Mouse (Mus musculus) frontal cortex, postnatal 25 days (tissue): Measurements from ENCODE around the gene Il9.

ENCODE experiments used
- DNase-seq, 2 experiments: peaks; one replicate each; pipeline ENCODE4 v3.0.0; 2022; ENCODE audit warnings: low spot score in 2 of 2

Il9 gene

DNA sequence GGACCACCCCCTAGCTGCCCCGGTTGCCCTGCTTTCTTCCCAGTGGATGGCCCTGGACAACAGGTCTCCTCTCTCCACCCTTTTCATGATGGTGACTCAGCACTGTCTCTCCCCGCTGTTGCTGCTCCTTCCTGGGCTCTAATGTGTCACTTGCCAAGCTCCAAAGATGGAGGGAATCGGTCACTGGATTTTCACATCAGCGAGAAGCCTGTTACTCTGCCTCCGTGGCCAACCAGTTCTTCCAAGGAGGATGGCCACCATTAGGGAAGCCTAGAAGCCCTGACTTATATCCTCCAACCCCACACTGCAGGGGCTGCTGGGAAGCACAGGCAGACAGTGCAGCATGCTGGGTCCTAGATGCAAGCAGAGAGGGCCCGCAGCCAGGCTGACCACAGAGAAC lies 10.8 kb downstream of the Il9 start:
- no peak for DNase-seq

DNA sequence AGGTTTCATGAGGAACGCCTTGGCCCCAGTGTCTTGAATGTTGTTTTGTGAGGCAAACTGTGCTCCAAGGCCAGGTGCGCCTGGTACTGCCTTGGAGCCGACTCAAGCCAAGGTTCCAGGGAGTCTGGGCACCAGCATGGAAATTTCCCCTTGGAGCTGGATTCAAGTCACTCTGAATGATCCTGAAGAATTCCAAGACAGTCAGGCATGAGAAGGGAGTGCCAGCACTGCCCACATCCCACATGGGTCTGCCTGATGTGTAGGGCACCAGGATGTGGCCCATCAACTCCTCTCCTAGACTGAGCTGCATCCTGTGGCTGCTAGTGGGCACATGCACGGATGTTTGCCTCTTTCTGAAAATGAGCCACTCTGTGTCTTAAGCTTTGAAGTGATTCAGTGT lies 13.5 kb downstream of the Il9 start:
- no peak for DNase-seq

DNA sequence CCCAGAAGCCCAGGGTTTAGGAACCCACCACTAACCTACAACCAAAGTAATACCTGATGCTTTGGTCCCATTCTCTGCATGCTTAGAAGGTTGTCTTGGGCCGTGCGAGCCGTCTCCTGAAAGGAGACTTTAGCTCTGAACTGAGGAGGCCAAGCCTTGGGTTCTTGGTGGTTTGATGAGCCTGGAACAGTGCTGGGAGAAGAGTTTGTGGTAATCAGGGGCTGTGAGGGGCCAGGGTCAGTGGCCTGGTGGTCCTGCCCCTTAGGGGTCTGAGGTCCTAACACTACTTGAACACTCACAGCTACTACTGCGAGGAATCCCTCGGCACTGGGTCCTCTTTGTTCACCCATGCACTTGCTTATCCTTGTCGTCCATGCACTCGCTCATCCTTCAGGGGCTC lies 14.3 kb downstream of the Il9 start:
- DNase-seq: no peak

DNA sequence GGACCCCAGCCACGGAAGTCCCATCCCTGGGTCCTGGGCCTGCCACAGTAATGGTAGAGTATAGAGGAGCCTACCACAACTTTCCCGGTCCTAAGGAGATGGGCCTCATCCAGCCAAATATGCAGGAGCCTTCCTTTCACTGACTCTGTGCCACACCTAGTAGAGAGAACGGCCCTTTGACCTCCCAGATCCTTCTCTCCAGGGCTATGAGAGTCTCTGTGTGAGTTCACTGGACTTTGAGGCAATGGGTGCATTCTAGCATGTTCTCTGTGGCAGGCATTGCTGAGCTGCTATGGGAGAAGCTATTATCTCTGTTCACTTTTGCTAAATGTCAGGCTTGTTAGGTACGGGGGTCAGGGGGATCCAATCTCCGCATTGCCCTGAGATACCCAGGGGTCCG lies 18.3 kb downstream of the Il9 start:
- no peak for DNase-seq

DNA sequence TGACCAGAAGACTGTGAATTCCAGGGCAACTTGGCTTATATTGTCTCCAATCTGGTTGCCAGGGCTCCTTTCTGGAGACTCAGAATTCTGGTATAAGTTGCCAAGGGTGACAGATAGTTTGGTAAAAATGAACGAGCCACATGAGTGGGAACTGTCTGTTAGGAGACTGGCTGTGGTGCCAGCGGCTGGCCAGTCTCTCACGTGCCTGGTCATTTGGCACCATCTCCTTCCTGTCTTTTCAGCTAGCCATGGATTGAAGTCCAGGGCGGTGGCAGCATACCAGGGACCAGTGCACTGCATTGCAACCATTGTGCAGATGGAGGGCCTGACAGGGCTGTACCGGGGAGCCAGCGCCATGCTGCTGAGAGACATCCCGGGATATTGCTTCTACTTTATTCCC lies 18.8 kb downstream of the Il9 start:
- DNase-seq: no peak

DNA sequence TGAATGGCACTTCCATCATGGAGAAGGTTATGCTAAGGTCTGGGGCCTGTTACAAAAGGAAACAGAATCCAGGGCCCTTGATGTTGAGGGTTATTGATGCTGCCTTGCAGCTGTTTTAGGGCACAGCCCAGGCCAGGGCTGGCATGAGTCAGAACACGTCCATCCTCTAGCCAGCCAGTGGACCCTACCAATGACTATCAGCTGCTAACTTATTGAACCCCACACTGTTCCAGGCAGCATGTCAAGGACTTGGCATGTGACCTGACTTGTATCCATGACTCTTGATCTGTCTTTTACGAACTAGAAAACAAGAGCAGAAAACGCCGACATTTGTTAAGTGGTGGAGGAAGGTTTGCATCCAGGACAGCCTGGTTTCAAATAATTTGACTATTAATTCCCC lies 19.3 kb downstream of the Il9 start:
- no peak for DNase-seq

DNA sequence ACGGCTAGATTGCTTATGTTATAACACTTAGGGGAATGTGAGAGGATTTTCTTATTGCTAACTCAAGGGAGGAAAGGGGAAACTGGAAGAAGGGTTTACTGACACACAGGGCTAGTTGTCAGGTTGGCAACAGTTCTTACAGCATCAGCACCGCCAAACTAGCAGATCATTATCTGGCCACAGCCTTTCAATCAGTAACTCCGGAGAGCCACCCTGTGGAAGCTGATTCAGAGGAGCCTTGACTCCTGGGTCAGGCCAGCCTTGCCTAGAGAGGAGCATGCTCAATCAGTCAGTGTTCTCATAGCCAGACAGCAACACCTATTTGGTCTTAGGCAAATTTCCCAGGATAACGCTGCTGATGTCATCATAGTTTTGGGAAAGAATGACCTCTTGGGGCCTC lies 20.6 kb downstream of the Il9 start:
- no peak for DNase-seq

DNA sequence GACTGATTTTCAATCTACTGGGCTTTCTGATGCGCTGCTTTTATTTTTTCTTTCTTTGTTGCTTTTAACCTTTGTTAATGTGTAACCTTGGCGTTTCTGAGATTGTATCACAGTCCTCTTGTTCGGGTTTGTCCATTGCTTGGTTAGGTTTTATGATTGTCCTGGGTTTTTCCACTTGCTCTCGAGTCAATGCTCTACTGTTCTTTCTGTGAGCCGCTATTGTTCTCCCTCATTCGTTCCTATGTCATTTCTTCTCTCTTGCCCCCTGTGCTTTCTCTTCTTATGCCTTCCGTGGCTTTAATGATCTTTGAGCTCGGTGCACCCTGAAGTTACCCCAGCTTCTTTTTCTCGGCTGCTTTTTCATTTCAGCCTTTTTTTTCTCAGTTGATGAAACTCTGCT lies 24.0 kb downstream of the Il9 start:
- DNase-seq: no peak

DNA sequence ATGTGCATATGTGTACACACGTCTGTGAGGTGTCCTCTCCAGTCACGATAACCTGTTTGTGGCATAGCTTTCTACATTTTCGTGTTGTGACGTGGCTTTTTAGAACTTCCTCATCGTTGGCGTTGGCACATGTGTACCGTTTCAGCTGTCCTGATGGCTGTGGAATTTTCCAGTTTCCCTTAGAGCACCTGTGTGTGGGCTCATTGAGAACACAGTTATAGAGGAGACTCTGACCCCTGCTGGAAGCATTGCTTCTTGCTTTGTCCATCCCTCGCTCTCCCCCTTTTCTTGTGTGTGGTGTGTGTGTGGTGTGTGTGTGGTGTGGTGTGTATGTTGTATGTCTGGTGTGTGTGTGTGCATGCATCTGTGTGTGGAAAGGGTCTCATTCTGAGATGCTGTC lies 32.0 kb downstream of the Il9 start:
- no peak for DNase-seq

DNA sequence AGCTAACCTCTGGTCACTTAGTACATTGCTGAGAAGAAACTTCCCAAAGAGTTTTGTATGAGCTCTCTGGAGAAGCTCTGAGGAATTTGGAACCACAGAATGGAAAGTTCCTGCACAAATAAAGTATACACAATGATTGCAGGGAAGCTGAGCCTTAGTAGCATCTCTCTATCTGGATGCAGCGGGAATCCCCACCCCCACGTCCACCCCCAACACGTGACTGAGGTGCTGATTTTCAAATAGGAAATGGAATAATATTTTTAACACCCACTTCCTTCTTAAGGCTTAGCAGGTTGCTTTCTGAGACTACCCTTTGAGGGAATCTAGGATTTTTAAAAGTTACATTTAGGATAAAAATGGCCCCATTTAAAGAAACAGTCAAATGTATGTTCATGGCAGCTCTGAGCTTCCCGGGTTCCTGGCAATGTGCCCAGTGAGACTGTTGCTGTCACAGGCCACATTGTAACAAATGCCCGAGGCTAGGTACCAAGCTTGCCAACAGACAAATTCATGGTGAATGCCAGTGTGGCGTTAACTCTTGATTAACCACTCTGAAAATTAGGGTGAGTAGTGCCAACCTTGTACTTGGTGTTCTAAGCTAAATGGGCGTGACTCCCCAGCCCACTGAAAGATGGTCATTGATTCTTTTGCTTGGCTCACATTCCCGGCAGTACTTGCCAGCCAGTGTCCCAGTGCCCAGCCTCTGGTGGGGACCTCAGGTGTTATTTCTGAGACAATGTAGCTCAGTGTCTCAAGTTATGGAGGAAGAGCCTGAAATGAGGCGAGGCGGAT lies 32.6 kb downstream of the Il9 start:
- no peak for DNase-seq

DNA sequence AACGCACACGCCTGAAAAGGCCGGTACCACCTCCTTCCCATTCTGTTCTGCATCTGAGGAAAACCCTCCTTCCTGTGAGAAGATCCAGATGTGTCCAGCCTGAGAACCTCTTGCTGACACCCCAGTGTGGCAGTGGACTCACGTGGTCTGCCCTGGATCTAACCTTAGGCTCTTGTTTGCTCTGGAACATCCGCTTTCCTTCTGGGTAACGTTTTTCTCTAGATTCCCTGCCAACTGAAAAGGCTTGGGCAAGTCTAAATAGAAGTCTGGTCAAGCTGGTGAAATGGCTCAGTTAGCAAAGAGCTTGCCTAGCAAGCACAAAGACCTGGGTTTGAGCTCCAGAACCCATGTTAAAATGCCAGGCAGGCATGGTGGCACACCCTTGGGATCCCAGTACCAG lies 37.0 kb downstream of the Il9 start:
- no peak for DNase-seq

DNA sequence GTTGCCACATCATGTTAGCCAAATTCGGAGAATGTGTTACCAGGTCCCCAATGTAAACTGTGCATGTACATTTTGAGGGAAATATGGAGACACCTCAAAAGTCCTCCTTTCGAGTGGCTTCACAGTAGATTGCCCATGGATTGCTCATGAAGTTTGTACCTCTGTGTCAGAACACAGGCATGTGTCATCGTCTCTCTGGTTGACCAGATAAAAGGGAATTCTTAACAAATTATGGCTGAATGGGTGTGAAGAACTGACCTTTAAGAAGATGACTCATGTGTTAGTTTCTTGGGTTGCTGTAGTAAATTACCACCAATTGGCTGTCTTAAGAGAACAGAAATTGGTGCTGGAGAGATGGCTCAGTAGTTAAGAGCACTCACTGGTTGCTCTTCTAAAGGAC lies 37.9 kb downstream of the Il9 start:
- no peak for DNase-seq

DNA sequence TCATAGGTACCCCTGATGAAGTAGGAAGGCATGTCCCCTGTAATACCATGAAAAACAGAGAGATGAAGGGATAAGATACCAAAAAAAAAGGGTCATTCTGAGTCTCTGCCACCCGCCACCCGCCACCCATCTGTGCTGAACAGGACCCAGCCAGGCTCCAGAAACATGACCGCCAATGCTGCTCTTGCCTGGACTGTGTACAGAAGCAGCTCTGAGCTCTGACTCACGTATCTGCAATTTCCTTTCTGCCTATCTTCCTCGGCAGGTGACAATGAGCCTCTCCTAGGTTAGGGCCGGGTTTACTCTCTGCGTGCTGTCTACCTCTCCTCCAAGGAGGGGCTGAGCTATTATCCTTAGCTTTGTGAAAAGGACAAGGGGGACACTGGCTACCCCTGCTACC lies 38.6 kb downstream of the Il9 start:
- DNase-seq: no peak

DNA sequence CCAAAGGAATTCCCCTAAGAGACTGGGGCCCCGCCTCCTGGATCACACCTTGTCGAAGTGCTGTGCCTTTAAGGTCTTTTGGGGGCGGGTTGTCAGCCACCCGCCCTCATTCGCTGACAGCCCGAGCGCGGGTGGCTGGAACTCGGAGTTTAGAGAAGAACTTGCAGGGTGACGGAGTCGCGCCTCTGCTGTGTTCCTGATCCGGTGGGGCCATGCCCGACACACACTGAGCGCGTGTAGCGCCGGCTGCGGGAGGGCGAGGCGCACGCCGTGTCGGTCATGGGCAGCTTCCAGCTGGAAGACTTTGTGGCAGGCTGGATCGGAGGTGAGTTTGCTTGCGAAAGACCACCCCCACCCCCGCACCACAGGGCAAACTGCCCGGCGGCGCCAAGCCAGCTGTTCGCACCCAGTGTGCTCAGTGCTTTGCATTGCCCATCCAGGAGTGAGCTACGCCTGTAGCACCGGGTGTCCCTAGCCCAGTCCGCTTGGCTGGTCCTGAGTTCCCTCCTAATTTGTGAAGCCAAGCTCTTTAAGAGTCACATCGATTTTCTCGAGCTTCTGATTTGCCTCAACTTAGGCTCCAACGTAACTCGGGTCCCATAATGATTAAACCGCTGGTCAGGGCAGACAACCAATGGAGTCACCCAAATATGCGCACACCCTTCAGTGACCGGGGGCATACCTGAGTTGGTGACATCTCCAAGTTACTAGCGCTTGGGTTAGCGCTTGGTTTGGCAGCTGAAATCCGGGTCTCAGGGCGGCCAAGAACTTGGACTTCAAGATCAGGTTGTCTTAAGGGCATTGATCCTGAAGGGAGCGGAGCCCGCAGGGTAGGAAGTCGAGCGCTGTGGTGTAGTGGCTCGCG lies 43.6 kb downstream of the Il9 start, which contains the start of gene Slc25a48:
Gene Slc25a48 (plus strand): TSS at position 145 of the 865 bp plus-strand sequence.
- DNase-seq: no peak

DNA sequence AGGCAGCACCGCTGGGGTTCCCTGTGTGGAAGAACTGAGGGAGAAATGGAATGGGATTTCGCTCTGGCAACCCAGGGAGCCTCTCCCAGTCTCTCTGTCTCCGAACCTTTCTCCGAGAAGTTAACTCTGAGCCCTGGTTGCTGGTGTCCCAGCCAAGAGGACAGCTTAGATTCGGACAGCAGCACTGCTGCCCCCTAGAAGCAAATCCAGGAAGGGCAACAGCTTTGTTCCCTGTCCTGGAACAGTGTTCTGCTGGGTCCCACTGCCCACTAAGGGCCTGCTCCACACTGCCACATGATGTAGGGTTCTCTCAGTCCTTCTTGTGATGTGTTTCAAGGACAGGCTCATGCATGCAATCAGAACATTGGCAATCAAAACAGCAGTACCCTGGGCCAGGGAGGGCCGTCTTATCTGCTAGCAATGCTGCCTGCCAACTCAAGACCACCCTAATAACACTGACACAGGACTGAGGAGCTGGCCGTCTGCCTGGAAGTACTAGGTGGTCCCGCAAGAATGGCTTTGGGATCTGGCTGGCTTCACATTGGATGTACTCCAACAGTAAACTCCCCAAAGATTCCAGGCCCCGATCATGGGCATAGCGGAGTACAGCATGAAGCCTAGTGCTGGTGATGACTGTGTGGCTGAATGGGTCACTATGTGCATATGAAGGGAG lies 46.3 kb downstream of the Il9 start:
- no peak for DNase-seq

DNA sequence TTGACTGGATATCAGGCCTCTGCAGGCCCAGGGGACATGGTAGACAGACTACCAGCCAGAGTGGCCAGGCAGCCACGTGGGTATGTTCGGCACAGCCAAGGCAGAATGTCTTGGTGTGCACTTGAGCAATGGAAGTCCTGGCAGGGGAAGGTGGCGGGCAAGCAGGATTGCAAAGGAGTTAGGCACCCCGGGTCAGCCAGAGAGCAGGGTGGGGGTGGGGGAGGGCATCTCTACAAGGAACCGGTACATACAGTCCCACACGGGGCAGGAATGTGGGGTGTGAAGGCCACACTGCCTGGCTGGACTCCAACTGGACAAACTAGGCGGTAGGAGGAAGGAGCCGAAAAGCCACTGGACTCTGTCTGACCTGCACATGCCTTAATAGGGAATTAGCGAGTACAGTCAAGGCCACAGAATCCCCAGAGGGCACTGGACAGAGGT lies 47.7 kb downstream of the Il9 start:
- no peak for DNase-seq

DNA sequence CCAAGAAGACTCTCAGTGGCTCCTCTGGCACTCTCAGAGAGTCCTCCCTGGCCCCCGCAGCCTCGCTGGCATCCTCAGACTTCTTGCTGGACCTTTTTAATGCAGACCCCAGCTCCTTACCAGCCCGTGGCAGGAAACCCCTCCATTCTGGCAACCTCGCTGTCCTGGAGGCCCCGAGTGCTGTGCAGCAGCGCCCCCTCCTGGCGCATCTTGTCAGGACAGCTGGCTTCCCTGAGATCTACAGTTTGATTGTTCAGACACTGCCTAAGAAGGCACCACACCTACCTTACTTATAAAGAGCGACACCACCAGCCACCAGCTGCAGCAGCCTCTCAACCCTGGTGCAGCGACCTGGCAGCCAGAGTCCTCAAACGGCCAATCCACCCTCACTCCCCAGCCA lies 48.6 kb downstream of the Il9 start:
- DNase-seq: peak; percentile 56 to 60

DNA sequence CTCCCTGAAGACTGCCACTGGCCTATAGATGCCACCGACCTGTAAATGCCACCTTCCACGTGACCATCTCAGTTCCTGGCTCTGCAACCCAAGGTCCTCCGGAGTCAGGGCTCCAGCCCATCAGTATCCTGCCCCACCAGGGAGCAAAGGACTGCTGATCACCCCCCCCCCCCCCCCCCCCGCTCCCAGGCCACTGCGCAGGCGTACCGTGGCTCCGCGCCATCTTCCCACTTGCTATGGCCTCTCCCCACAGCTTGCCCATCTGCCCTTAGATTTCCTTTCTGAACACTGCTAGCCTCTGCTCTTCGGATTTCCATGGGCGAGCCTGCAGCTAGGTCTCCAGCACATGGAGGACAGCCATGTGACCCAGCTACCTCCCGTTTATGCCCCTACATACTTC lies 49.5 kb downstream of the Il9 start:
- DNase-seq: no peak
